Mouse (Mus musculus) stomach, embryonic 14.5 days (tissue): Measurements from ENCODE around the gene Iqcg. TPM values are rescaled to one million over a fixed set of nuclear protein-coding genes. Genes with fewer than 3 reads are reported as not detected.
"Not testable (repeated sequence)": the region's sequence is repeated elsewhere in the genome, so short reads cannot be mapped to it uniquely, and the experiment has no call there.

Experiments
- ATAC-seq: fragments of 200-750 bp; cut with Nextera tagmentation; 2 replicates; pipeline ENCODE4 v1.8.0; 2017; ENCODE audit warnings: low read depth, moderate TSS enrichment; ENCODE audit not compliant: insufficient number of reproducible peaks, insufficient read depth, low FRiP score
- H3K27ac ChIP-seq: fragments of 300-500 bp; sonication (generic); 2 replicates; pipeline ENCODE4 v1.5.1; 2014; ENCODE audit warnings: mild to moderate bottlenecking, low read length, moderate library complexity, mixed read lengths
- H3K27me3 ChIP-seq: fragments of 300-500 bp; sonication (generic); 2 replicates; pipeline ENCODE4 v1.6.1; 2014; ENCODE audit warnings: low read length, control low read depth, mixed read lengths; ENCODE audit not compliant: control insufficient read depth, insufficient read depth
- H3K36me3 ChIP-seq: fragments of 300-500 bp; sonication (generic); 2 replicates; pipeline ENCODE4 v1.6.1; 2014; ENCODE audit warnings: mild to moderate bottlenecking, control low read depth, low read length, moderate library complexity, mixed read lengths; ENCODE audit not compliant: control insufficient read depth, insufficient read depth
- H3K4me1 ChIP-seq: fragments of 300-500 bp; sonication (generic); 2 replicates; pipeline ENCODE4 v1.6.1; 2014; ENCODE audit warnings: low read length, control low read depth, mixed read lengths; ENCODE audit not compliant: control insufficient read depth, insufficient read depth
- H3K4me2 ChIP-seq: fragments of 300-500 bp; sonication (generic); replicated peaks from 2 replicates; pipeline ENCODE4 v1.6.1; 2014; ENCODE audit warnings: low read depth, low read length, control low read depth
- H3K4me3 ChIP-seq: fragments of 300-500 bp; sonication (generic); 2 replicates; pipeline ENCODE4 v1.5.1; 2014; ENCODE audit warnings: low read depth, low read length, control low read depth
- H3K9ac ChIP-seq: fragments of 300-500 bp; sonication (generic); replicated peaks from 2 replicates; pipeline ENCODE4 v1.6.1; 2014; ENCODE audit warnings: low read depth, mild to moderate bottlenecking, control low read depth, low read length, moderate library complexity, mixed read lengths
- H3K9me3 ChIP-seq: fragments of 300-500 bp; sonication (generic); 2 replicates; pipeline ENCODE4 v1.6.1; 2016; ENCODE audit warnings: low read depth, low read length, control low read depth; ENCODE audit not compliant: control insufficient read depth
- WGBS: fragments of 180-500 bp; shearing (Covaris S2); extraction: QIAGEN DNeasy Blood & Tissue Kit; methylation state at CpG from one replicate; pipeline ENCODE4 v1.1.7; 2014; 5-methylcytosine and 5-hydroxymethylcytosine counted together
- polyA plus RNA-seq: library from polyadenylated mRNA; unstranded; fragments of >200 nt; fragmentation: Nextera tagmentation; extraction: Ambion mirVana; gene quantifications from 2 replicates; pipeline ENCODE4 v1.2.1, GENCODE M21; 2014

Iqcg gene
- polyA plus RNA-seq, 1 experiment from 2014 or later = 2.7 TPM

DNA sequence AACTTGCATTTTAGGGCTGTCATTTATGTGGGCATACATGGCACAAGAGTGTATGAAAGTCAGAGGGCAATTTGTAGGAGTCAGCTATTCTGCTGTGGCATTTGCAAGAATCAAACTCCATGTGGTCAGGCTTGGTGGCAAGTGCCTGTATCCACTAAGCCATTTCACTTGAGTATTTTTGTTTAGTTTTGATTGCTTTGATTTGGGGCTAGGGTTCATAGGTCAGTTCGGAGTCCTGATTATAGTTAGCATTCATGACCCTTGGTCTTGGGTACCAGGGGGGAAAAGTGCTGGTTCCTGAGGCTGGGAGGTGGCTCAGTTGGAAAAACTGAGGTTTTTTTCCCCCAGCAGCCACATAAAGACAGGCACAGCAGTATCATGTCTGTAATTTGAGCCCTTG is 3.5 kb upstream of the Iqcg start:
- ATAC-seq = no peak
- no peaks in the 10 kb centered on the region for H3K9me3 ChIP-seq
- H3K4me3 ChIP-seq = no peak overlapping the region
- H3K4me2 ChIP-seq = no peak overlapping the region
- 85% methylated on average over 1 of the region's 1 CpGs for WGBS
- H3K27me3 ChIP-seq = no peaks in the 10 kb centered on the region
- 0 out of 2 replicates have a peak, but pooled peaks cover 10% of the 10 kb centered on the region for H3K4me1 ChIP-seq
- H3K36me3 ChIP-seq = peaks cover 33% of the 10 kb centered on the region
- no peak overlapping the region for H3K9ac ChIP-seq
- H3K27ac ChIP-seq = no peak overlapping the region

DNA sequence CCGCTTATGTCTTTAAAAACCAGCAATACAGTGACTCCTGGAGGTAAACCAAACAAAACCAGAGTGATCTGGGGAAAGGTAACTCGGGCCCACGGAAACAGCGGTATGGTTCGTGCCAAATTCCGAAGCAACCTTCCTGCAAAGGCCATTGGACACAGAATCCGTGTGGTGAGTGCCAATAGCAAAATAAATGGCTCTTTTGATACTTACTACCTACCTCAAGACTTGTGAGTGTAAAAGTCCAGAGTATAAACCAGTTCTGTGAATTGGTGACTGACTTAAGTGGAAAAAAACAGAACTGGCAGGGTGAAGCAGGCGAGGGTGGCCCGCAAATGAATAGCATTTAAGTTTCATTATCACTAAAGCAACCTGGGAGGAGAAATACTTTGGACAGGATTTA is 2.6 kb upstream of the Iqcg start:
- not testable (repeated sequence) for H3K4me3 ChIP-seq, H3K27ac ChIP-seq, H3K4me1 ChIP-seq, H3K27me3 ChIP-seq, H3K9me3 ChIP-seq, H3K9ac ChIP-seq, ATAC-seq
- WGBS = 84% methylated on average over 9 of the region's 9 CpGs
- Histone ChIP-seq H3K36me3 (peaks cover 33% of the 10 kb centered on the region), H3K4me2 (peak overlapping the region; percentile 51; the same call in 1 of the 2 replicates)

DNA sequence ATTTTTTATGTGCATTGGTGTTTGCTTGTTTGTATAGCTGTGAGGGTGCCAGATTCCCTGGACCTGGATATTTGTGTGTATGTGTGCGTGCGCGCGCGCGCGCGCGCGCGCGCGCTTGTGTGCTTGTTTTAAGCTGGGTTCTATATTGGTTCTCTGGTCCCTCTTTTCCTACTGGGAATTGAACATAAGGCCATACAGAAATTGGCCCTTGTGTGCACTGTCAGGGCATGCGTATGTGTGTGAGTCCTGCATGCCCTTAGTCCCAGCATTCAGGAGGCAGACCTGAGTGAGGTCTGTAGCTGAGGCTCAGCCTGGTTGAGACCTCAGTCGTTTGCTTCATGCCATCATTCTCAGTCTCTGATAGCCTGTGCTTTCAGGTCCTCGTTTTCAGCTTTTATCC is 2.0 kb upstream of the Iqcg start:
- 89% methylated on average over 16 of the region's 16 CpGs for WGBS
- Histone ChIP-seq H3K27me3 (no peaks in the 10 kb centered on the region), H3K9ac (no peak overlapping the region; the same call in 1 of the 2 replicates), H3K4me3 (peak overlapping the region; percentile 99), H3K27ac (no peak overlapping the region), H3K4me2 (peak overlapping the region; percentile 51), H3K9me3 (no peaks in the 10 kb centered on the region), H3K4me1 (0 out of 2 replicates have a peak, but pooled peaks cover 10% of the 10 kb centered on the region), H3K36me3 (peaks cover 33% of the 10 kb centered on the region)
- ATAC-seq = no peak

DNA sequence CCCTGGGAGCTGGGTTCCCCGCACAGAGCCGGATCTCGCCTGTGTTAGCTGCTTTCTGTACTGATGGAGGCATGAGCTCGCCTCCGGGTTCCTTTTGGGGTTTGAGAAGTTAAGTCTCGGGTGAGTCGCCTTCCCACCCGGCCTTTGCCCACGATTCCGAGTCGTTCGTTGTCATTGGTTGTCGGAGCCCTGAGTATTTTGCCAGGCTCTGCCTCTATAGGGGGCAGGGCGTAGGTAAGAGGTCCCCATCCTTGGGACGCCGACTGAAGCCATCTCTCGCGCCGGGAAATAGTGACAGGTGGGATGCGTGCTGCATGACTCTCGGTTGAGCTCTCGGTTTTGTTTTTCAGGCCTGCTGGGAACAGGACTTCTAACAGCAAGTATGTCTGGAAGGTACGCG is 768 bp upstream of the Iqcg start:
- ATAC-seq = peak; percentile 47
- Histone ChIP-seq H3K9me3 (no peaks in the 10 kb centered on the region), H3K4me1 (0 out of 2 replicates have a peak, but pooled peaks cover 10% of the 10 kb centered on the region), H3K9ac (peak overlapping the region; percentile 97), H3K27me3 (no peaks in the 10 kb centered on the region), H3K4me3 (peak overlapping the region; percentile 99), H3K27ac (peak overlapping the region; percentile 86), H3K4me2 (peak overlapping the region; percentile 51), H3K36me3 (peaks cover 33% of the 10 kb centered on the region)
- WGBS = under 1% methylated on average over 24 of the region's 24 CpGs

DNA sequence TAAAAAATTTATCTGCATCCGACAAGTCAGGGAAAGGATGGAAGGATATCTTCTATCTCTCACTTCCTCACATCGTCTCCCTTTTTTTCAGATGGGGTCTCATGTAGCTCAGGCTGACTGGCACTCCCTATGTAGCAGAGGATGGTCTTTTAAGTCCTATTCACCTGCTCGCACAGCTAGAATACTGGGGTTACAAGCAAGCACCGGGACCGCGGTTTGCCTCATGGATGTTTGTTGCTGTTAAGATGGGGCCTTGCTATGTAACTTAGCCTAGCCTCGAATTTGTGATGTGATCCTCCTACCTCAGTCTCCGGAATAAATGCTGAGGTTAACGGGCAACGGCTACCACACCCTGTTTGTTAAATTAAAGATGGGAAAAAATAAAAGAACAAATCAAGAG is 363 bp downstream of the Iqcg start:
- H3K4me2 ChIP-seq = peak overlapping the region; percentile 51
- no peaks in the 10 kb centered on the region for H3K9me3 ChIP-seq
- no peaks in the 10 kb centered on the region for H3K27me3 ChIP-seq
- H3K4me3 ChIP-seq = peak overlapping the region; percentile 99
- WGBS = 23% methylated on average over 10 of the region's 10 CpGs
- H3K27ac ChIP-seq = no peak overlapping the region
- no peak overlapping the region; the same call in 1 of the 2 replicates for H3K9ac ChIP-seq
- ATAC-seq = peak; percentile 34; the same call in 1 of the 2 replicates
- peaks cover 28% of the 10 kb centered on the region for H3K36me3 ChIP-seq
- 0 out of 2 replicates have a peak, but pooled peaks cover 10% of the 10 kb centered on the region for H3K4me1 ChIP-seq

DNA sequence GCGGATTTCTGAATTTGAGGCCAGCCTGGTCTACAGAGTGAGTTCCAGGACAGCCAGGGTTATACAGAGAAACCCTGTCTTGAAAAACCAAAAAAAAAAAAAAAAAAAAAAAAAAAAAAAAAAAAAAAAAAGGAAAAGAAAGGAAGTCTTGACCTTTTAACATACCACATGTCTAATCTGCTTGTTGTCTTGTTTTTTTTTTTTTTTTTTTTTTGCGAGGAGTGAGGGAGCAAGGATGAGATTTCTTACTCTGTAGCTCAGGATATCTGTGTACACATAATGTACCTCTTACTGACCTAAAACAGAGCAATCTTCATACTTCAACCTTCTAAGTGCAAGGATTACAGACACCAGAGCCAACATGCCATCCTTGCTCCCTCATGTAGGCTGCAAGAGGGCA is 1.1 kb downstream of the Iqcg start:
- not testable (repeated sequence) for H3K9me3 ChIP-seq, H3K4me2 ChIP-seq, H3K27me3 ChIP-seq, H3K9ac ChIP-seq, H3K4me3 ChIP-seq, H3K4me1 ChIP-seq, ATAC-seq, H3K27ac ChIP-seq
- 80% methylated on average over 2 of the region's 2 CpGs for WGBS
- peaks cover 21% of the 10 kb centered on the region for H3K36me3 ChIP-seq

DNA sequence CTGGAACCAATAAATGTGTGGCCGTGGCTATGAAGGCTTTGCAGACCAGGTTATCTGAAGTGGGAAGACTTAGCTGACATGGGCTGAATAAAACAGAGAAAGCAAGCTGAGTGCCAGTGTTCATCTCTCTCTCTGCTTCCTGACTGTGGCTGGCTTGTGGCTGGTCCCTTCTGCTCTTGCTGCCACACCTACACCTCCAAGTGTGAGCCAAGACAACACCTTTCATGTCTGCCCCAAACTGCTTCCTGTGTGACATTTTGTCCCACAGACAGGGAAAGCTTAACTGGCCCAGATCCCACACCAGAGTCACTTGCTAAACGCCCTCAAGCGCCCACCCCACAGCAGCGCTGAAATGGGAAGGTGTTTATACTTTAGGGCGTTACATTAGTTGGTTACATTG is 2.9 kb downstream of the Iqcg start:
- H3K4me1 ChIP-seq = 0 out of 2 replicates have a peak, but pooled peaks cover 7% of the 10 kb centered on the region
- H3K9me3 ChIP-seq = no peaks in the 10 kb centered on the region
- H3K27me3 ChIP-seq = no peaks in the 10 kb centered on the region
- ATAC-seq = no peak
- no peak overlapping the region for H3K27ac ChIP-seq
- no peak overlapping the region for H3K4me2 ChIP-seq
- WGBS = 66% methylated on average over 5 of the region's 5 CpGs
- no peak overlapping the region for H3K4me3 ChIP-seq
- H3K9ac ChIP-seq = no peak overlapping the region
- H3K36me3 ChIP-seq = peaks cover 3% of the 10 kb centered on the region; the same call in 1 of the 2 replicates

DNA sequence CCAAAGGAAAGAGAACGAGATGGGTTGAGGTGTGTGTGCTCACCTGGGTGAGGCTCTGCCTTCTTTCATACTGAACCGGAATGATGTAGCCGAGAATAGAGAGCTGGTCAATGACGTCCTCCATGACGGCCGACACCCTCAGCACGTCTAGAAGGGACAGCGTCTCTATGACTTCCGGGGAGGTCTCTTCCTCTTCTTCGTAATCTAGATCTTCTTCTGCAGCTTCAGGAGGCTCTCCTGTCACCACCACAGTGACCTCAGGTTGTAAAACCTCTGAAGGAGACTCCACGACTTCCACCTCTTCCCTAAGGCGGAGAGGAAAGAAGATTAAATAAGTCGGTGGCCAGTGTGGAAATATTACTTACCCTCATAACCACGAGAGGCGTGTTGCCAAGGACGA is 6.2 kb downstream of the Iqcg start:
- Histone ChIP-seq H3K4me2 (no peak overlapping the region), H3K36me3 (no peaks in the 10 kb centered on the region), H3K4me3 (no peak overlapping the region), H3K4me1 (no peaks in the 10 kb centered on the region), H3K9ac (no peak overlapping the region), H3K27ac (no peak overlapping the region), H3K27me3 (no peaks in the 10 kb centered on the region), H3K9me3 (no peaks in the 10 kb centered on the region)
- ATAC-seq = no peak
- WGBS = 93% methylated on average over 16 of the region's 16 CpGs

DNA sequence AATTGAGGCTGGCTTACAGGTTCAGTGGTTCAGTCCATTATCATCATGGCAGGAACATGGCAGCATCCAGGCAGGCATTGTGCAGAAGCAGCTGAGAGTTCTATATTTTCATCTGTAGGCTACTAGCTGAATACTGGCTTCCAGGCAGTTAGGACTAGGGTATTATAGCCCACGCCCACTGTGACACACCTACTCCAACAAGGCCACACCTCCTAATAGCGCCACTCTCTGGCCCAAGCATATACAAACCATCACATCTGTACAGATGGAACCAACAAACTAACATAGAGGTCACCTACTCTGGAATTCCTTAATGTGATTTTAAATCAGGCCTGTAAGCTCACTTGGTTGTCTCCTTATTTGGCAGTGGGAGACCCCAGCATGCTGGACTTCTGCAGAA is 7.3 kb downstream of the Iqcg start:
- no peaks in the 10 kb centered on the region for H3K27me3 ChIP-seq
- H3K4me3 ChIP-seq = no peak overlapping the region
- no peak overlapping the region for H3K4me2 ChIP-seq
- no peaks in the 10 kb centered on the region for H3K4me1 ChIP-seq
- WGBS = 63% methylated on average over 2 of the region's 2 CpGs
- no peak overlapping the region for H3K9ac ChIP-seq
- no peaks in the 10 kb centered on the region for H3K36me3 ChIP-seq
- H3K9me3 ChIP-seq = no peaks in the 10 kb centered on the region
- no peak overlapping the region for H3K27ac ChIP-seq
- ATAC-seq = no peak
